Mouse (Mus musculus) lung, embryonic 14.5 days (tissue): Measurements from ENCODE around the gene Olfr986. TPM values are rescaled to one million over a fixed set of nuclear protein-coding genes. Genes with fewer than 3 reads are reported as not detected.

Experiments used
- ATAC-seq: fragments of 200-750 bp; cut with Nextera tagmentation; 2 replicates; pipeline ENCODE4 v1.8.0; 2017; ENCODE audit warnings: mild to moderate bottlenecking, moderate TSS enrichment, moderate library complexity; ENCODE audit not compliant: insufficient read depth
- DNase-seq: peaks from one replicate; pipeline ENCODE4 v3.0.0-alpha.2; 2015
- H3K27ac ChIP-seq: fragments of 300-500 bp; sonication (generic); 2 replicates; pipeline ENCODE4 v1.5.1; 2014; ENCODE audit warnings: low read depth, mild to moderate bottlenecking, moderate library complexity
- H3K27me3 ChIP-seq: fragments of 300-500 bp; sonication (generic); 2 replicates; pipeline ENCODE4 v1.6.1; 2014; ENCODE audit warnings: low read length, control low read depth; ENCODE audit not compliant: insufficient read depth
- H3K36me3 ChIP-seq: fragments of 300-500 bp; sonication (generic); 2 replicates; pipeline ENCODE4 v1.6.1; 2014; ENCODE audit warnings: control low read depth; ENCODE audit not compliant: insufficient read depth
- H3K4me1 ChIP-seq: fragments of 300-500 bp; sonication (generic); 2 replicates; pipeline ENCODE4 v1.6.1; 2014; ENCODE audit warnings: antibody characterized with exemption, control low read depth; ENCODE audit not compliant: insufficient read depth
- H3K4me2 ChIP-seq: fragments of 300-500 bp; sonication (generic); 2 replicates; pipeline ENCODE4 v1.6.1; 2014; ENCODE audit warnings: mild to moderate bottlenecking
- H3K4me3 ChIP-seq: fragments of 300-500 bp; sonication (generic); 2 replicates; pipeline ENCODE4 v1.5.1; 2014; ENCODE audit warnings: low read depth, low read length
- H3K9ac ChIP-seq: fragments of 300-500 bp; sonication (generic); 2 replicates; pipeline ENCODE4 v1.6.1; 2014
- H3K9me3 ChIP-seq: fragments of 300-500 bp; sonication (generic); 2 replicates; pipeline ENCODE4 v1.6.1; 2016; ENCODE audit warnings: low read depth, low read length, control low read depth
- CTCF ChIP-seq: IDR thresholded peaks from 2 replicates; pipeline ENCODE4 v1.5.1; 2016; ENCODE audit warnings: antibody characterized with exemption, low read depth
- WGBS: fragments of 180-500 bp; shearing (Covaris S2); extraction: QIAGEN DNeasy Blood & Tissue Kit; methylation state at CpG from one replicate; pipeline ENCODE4 v1.1.7; 2014; 5-methylcytosine and 5-hydroxymethylcytosine counted together
- polyA plus RNA-seq: library from polyadenylated mRNA; unstranded; fragments of >200 nt; fragmentation: Nextera tagmentation; extraction: Ambion mirVana; gene quantifications from 2 replicates; pipeline ENCODE4 v1.2.1, GENCODE M21; 2014

The Olfr986 gene
- polyA plus RNA-seq, 1 experiment from 2014 or later = not detected

- DNase-seq (no peak), ATAC-seq (no peak)
- no peaks in the 10 kb centered on the region for H3K9me3 ChIP-seq
- no peak overlapping the region for H3K27ac ChIP-seq
- H3K9ac ChIP-seq = peak overlapping the region; percentile 73; the same call in 1 of the 2 replicates
- H3K4me2 ChIP-seq = peak overlapping the region; percentile 69
- no peaks in the 10 kb centered on the region for H3K4me1 ChIP-seq
- no peaks in the 10 kb centered on the region for H3K36me3 ChIP-seq
- peak overlapping the region; percentile 73; the same call in 1 of the 2 replicates for H3K4me3 ChIP-seq
- 91% methylated on average over 8 of the region's 9 CpGs for WGBS
- no peaks in the 10 kb centered on the region for H3K27me3 ChIP-seq
- no peak for TF ChIP-seq CTCF
These were observed 10.6 kb downstream of the Olfr986 start for GRCm38 (mm10) chr9:40191086-40191876.

DNA sequence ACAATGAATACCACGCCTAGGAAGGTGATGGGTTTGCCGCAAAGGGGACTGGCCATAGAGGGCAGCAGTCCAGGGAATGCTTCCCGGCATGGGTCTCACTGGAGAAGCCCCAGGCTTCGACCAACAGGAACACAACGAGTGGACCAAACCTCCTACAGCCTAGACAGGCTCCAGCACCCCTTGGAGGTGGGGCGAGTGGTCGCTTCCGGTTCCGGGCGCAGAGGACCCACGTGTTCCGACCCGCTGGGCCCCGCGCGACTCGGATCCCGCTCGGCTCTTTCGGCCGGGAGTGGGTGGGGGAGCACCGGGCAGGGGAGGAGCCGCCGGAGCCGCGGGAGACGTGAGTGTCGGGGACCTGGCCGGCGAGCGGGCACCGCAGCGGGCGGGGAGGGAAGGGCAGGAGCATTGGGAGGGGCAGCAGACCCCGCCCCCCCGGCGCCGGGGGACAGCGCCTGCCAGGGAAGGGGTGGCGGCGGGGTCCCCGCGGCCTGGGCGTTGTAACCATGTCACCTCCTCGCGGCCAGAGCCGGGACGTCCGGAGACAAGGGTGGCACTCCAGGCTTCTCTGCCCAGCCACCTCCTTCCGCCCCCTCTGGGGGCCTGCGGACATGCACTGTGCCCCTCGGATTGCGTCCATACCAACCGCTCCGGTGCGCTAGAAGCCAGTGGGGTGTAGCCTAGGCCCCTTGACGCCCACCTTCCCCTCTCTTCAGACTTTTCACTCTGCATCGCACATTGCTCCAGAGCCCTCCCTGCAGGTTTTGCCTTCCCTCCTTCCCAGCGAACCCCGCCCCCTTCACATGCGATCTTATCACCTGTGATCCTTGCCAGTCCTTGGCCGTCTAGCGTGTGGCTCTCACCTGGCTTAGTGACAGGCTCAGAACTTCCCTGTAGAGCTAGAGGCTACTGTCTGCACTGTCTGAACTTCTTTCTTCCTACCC is 11.6 kb downstream of the Olfr986 start, which contains the start of gene Zfp202:
Gene Zfp202, plus strand, starts transcription at position 219 of the 941 bp plus-strand sequence.
- peak; percentile 99 for ATAC-seq

DNA sequence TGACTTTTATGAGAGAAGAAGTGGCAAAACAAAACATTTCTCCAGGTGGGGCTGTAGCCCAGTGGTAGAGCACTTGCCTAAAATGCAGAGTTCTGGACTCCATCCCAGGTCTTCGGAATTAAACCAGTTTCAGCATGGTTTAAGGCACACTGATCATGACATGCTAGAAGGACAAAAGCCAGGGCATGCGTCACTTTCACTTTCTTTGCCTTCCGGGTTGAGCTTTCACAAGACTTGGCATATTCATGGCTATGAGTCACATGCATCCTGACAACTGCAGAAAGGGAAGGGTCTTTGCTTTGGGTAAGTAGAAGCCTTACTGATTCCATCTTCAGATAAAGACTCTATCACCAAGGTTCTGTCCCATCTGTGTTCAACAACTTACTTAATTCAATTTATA is 15.3 kb downstream of the Olfr986 start:
- WGBS = 83% methylated on average over 3 of the region's 3 CpGs
- H3K27ac ChIP-seq = no peak overlapping the region
- H3K9me3 ChIP-seq = no peaks in the 10 kb centered on the region
- H3K9ac ChIP-seq = no peak overlapping the region
- TF ChIP-seq CTCF = no peak
- ATAC-seq = no peak
- no peaks in the 10 kb centered on the region for H3K36me3 ChIP-seq
- H3K4me3 ChIP-seq = no peak overlapping the region
- no peaks in the 10 kb centered on the region for H3K4me1 ChIP-seq
- no peak overlapping the region for H3K4me2 ChIP-seq
- DNase-seq = peak; percentile 2
- H3K27me3 ChIP-seq = no peaks in the 10 kb centered on the region

More for the DNA sequence above, 11.6 kb downstream of the Olfr986 start, which contains the start of gene Zfp202:
- Histone ChIP-seq H3K9me3 (no peaks in the 10 kb centered on the region), H3K4me3 (peak within 1 kb of the TSS; percentile 73), H3K27ac (peak within 1 kb of the TSS; percentile 76; the same call in 1 of the 2 replicates), H3K4me1 (no peaks in the 10 kb centered on the region), H3K9ac (peak within 1 kb of the TSS; percentile 73), H3K36me3 (no peaks in the 10 kb centered on the region), H3K4me2 (peak within 1 kb of the TSS; percentile 69), H3K27me3 (no peaks in the 10 kb centered on the region)
- DNase-seq = peak; percentile 93
- WGBS = under 1% methylated on average over 55 of the region's 63 CpGs
- peak; percentile 60 for TF ChIP-seq CTCF

- Histone ChIP-seq H3K9me3 (no peaks in the 10 kb centered on the region), H3K27me3 (no peaks in the 10 kb centered on the region), H3K36me3 (peaks cover 39% of the 10 kb centered on the region), H3K4me3 (no peak overlapping the region), H3K4me2 (no peak overlapping the region), H3K27ac (no peak overlapping the region), H3K9ac (no peak overlapping the region), H3K4me1 (no peaks in the 10 kb centered on the region)
- no peak for TF ChIP-seq CTCF
- no peak for ATAC-seq
- DNase-seq = no peak
- 75% methylated on average over 5 of the region's 5 CpGs for WGBS
These were observed 25.8 kb downstream of the Olfr986 start for GRCm38 (mm10) chr9:40206546-40206950.

DNA sequence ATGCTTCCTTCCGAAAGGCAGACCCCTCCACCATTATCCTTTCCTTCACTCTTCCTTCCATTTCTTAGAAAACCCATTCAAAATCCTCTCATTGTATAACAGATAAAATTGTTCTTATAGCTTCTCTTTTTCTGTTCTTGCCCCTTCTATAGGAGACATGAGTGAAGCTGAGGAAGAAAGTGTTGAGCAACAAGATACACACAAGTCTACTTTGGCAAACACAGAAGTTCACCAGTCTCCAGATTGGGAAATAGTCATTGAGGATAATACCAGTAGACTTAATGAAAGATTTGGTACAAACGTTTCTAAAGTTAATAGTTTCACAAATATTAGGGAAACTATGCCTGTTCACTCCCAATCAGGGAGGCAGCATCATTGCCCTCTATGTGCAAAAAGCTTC is 30.0 kb downstream of the Olfr986 start:
- Histone ChIP-seq H3K9me3 (no peaks in the 10 kb centered on the region), H3K9ac (no peak overlapping the region), H3K4me2 (no peak overlapping the region), H3K4me3 (no peak overlapping the region), H3K36me3 (peaks cover 55% of the 10 kb centered on the region), H3K4me1 (no peaks in the 10 kb centered on the region), H3K27ac (no peak overlapping the region), H3K27me3 (no peaks in the 10 kb centered on the region)
- DNase-seq (no peak), ATAC-seq (no peak)
- no peak for TF ChIP-seq CTCF
- WGBS = 87% methylated on average over 2 of the region's 2 CpGs

- peaks cover 39% of the 10 kb centered on the region for H3K36me3 ChIP-seq
- H3K9me3 ChIP-seq = no peaks in the 10 kb centered on the region
- no peaks in the 10 kb centered on the region for H3K27me3 ChIP-seq
- no peak for TF ChIP-seq CTCF
- DNase-seq (no peak), ATAC-seq (no peak)
- no peak overlapping the region for H3K27ac ChIP-seq
- no peak overlapping the region for H3K9ac ChIP-seq
- H3K4me1 ChIP-seq = no peaks in the 10 kb centered on the region
- no peak overlapping the region for H3K4me3 ChIP-seq
- no peak overlapping the region for H3K4me2 ChIP-seq
- 96% methylated on average over 5 of the region's 5 CpGs for WGBS
These were observed 33.3 kb downstream of the Olfr986 start for GRCm38 (mm10) chr9:40214058-40214457.

DNA sequence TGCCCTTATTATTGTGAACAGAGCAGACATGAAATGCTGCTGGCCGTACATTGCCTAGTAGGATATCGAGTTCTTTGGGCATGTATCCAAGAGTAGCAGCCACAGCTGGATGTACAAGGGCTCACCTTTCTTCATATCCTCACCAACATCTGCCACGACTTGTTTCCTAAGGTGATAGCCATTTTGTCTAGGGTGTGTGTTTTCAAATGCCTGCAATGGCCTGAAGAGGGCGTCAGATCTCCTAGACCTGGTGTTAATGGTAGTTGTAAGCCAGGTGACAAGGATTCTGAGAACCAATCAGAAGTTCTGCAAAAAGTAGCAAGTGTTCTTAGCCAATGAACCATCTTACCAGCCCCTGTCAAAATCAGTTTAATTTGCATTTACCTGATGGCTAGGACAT is 35.9 kb downstream of the Olfr986 start:
- Histone ChIP-seq H3K9ac (no peak overlapping the region), H3K27me3 (no peaks in the 10 kb centered on the region), H3K9me3 (no peaks in the 10 kb centered on the region), H3K27ac (no peak overlapping the region), H3K4me2 (no peak overlapping the region), H3K4me3 (no peak overlapping the region), H3K4me1 (no peaks in the 10 kb centered on the region), H3K36me3 (peaks cover 14% of the 10 kb centered on the region)
- ATAC-seq = no peak
- no peak for DNase-seq
- WGBS = 65% methylated on average over 4 of the region's 4 CpGs
- no peak for TF ChIP-seq CTCF
